Mouse (Mus musculus): ENCODE measurements around the gene Rps13.

DNA sequence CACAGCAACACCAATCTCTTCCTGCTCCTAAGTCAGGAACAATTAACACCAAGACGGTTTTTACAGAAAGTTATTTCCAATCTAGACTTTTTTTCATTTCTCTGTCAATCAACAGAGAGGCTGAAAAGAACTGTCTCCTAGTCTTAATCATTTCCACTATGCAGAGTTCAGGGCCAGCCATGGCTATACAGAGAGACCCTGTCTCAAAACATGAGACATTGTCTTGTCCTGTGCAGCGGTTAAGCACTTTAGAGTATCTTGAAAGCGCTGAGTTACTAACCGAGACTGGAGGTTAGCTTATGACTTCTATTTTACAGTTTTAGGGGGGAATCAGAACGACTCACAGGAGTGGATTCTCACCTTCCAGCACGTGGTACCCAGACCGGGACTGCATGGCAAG, 5.2 kb downstream of the Rps13 start:
- TF ChIP-seq POLR2A (IDR thresholded peaks at IDR 0.05; ENCODE audit: insufficient read depth, low read length) (no peak), CTCF (IDR thresholded peaks at IDR 0.05; ENCODE audit: low read depth, low read length) (no peak)
